Mouse (Mus musculus) CD4-positive, CD25-positive, alpha-beta regulatory T cell, adult 9 weeks (primary cell): ENCODE data around the gene Cops7a. TPM values are rescaled to one million over a fixed set of nuclear protein-coding genes. Genes with fewer than 3 reads are reported as not detected.

Experiments used
- polyA plus RNA-seq: library from polyadenylated mRNA; unstranded; fragments of 100-300 nt; shearing (Covaris generic); gene quantifications from one replicate; pipeline ENCODE4 v1.2.1, GENCODE M21; 2017

The Cops7a gene
- 116 TPM for polyA plus RNA-seq

DNA sequence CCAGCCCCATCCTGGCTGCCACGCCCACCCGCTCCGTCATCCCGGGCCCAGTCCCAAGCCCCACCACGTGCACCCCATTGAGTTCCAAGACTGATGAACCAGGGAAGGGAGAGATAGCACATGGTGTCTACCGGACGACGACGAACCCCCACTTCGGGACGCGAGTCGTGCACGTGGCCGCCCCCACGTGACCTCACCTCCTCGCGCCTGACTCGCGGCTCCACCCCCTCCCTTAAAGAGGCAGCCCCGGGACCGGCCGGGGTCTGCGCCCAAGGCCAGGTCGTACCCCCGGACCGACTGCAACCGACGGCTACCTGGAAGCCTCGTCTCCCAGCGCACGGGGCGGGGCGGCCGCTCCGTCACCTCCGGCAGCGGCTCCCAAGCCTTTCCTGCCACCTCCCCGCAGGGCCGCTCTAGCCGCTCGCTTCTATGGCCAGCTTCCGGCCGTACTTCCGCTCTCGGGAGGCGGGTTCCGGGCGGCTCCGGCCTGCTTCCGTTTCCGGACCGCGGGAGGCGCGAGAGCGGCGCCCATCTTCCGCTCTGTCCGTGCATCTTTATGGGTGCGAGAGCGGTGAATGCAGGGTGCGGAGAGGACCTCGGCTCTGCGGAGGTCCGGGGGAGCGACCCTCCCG is at the start of gene Cops7a:
Cops7a (minus strand) TSS at position 451 of the 632 bp plus-strand sequence.

DNA sequence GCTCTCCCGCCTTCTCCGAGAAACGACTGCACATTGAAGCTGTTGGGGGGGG is 43.6 kb upstream of the Cops7a start, which contains the start of gene Zfp384:
Zfp384 (plus strand) TSS at position 17 of the 52 bp plus-strand sequence.

DNA sequence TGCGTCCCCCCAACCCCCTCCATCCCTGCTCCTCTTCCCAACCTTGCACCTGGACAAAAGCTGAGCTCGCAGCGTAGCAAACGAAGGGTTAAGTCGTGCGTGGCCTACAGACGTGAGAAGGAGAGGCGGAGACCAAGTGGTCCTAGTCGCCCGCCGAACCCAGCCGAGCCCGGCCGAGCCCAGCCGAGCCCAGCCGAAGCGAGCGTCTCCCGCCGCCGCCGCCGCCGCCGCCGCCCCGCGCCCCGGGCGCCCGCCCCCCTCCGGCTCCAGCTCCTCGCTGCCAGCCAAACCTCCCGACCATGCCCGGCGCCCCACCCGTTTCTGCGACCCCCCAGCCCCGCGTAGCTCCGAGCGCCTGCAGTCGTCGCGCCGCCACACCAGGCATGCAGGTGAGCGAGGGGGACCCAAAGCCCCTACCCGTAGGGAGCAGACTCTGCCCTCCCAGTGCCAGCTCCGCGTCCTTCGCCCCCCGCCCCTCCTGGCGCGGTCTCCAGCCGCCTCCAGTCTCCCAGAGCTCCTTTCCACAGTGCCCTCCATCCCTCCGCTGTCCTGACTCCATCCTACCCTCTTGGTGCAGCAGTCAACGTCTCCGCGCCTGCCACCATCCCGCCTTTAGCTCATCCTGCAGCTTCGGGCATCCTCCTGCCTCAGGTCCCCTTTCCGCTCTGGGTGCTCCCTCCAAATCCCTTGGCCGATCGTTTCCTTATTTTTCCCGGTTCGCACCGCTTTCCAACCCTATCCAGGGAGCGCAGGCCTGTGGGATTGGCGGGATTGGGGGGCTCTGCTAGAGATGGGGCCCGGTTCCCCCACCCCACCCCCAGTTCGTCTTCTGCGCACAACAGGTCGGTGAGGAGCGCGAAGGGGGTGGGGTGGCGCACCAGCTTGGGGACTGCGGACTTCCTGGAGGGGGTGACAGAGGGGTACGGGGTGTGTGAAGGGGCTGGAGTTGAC is 31.5 kb upstream of the Cops7a start, which contains the start of gene Pianp:
Pianp (plus strand) TSS at position 144 of the 951 bp plus-strand sequence.

DNA sequence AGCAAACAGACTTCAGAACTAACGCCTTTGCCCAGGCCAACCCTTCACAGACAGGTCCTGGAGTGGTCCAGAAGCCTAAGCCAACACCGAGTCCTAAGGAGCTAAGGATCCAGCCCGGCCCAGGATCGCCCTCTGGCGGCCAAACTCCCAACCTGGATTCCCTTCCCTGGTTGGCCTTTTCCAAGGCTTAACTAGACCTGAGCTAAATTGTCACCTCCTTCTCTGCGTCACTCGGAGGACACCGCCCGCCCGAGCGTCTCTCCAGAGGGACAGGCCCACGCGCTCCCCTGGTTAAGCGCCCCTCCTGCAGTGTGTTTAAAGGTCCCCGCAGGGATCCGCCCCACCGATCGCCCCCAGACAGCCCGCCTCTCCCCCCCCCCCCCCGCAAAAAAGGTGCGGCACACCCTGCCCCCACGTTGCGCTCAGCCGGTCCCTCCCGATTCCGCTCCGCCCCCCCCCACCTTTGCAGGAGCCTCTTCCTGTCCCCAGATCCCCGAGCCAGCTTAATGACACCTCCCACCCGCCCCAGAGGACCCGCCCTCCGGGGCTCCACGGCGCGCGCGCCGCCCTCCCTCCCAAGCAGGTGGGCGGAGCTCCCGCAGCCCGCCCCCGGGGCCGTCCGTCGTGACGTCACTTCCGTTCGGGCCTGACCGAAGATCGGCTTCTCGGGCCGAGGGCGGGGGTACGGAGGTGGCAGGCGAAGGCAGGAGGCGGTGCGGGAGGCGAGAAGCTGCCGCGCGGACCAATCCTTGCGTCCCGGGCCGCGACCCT is 34.4 kb downstream of the Cops7a start, which contains the start of gene Mlf2:
Mlf2 (plus strand) TSS at position 633 of the 771 bp plus-strand sequence.

DNA sequence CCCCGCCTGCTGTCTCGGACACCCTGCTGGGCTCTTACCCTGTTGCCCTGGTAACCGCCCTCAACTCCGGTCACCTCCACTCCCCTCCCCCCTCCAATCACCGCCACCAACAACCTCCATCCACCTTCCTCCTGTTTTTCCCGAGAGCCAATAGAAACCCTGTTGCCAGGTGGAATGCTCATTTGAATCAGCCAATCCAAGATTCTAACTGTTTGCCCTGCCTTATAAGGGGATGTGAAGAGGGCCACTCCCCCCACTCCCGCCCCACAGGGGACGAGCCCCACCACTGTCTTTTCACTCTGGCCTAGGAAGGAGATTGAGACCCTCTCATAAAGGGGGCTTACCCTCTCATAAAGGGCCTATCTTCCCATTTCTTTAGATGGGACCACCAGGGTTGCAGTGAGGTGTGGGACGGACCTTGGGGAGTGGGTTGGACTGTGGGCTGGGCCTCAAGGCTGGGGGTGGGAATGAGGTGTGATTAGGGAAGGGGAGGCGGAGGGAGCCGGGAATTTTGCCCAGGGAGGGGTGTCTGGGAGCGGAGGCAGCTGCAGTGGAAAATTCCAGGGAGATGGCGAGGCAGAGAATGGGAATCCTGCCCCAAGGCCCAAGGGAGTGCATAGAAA is 45.5 kb downstream of the Cops7a start, which contains the start of gene Ptms:
Ptms (minus strand) TSS at position 409 of the 623 bp plus-strand sequence.

DNA sequence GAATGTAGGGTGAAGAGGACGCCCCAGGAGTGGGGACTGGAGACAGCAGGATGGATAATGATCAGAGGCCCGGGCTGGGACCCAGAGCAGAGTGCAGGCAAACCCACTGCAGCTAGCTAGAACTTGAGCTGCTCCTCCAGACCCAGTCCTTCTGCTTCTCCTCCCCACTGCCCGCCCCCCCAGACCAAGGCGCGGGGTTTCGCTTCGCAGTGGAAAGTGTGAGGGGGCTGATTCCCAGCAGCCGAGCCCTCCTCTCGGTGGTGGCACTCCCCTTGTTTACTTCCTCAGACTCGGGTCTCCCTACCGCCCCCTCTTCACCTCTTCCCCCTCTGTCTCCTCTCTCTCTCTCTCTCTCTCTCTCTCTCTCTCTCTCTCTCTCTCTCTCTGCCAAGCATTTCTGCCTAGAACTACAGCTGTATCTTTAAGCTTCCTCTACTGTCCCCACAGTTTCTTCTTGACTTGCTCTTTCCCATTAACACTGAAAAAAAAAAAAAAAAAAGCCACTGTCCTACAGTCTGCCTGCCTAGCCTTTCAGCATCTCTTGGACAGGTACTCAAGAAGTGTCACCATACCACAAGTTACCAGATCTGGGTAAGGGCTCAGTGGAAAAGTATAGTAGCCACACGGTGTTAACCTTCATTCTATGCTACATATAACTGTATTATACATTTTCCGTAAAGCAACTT is 53.7 kb downstream of the Cops7a start, which contains the start of gene Lag3:
Lag3 (minus strand) TSS at position 173 of the 686 bp plus-strand sequence.

Other genes with a start within 250 kb of the Cops7a start
- 357 TPM for gene Ptpn6, start 226.8 kb downstream of the Cops7a start, polyA plus RNA-seq
- 578 TPM for gene Grcc10, start 224.2 kb downstream of the Cops7a start, polyA plus RNA-seq
- gene Gm45234, start 209.5 kb downstream of the Cops7a start, polyA plus RNA-seq: not detected
- gene Atn1, start 209.0 kb downstream of the Cops7a start, polyA plus RNA-seq: 3.1 TPM
- 5.0 TPM for gene Eno2, start 195.9 kb downstream of the Cops7a start, polyA plus RNA-seq
- 2.5 TPM for gene Lrrc23, start 185.8 kb downstream of the Cops7a start, polyA plus RNA-seq
- gene Spsb2, start 156.9 kb downstream of the Cops7a start, polyA plus RNA-seq: 8.1 TPM
- 133 TPM for gene Tpi1, start 151.2 kb downstream of the Cops7a start, polyA plus RNA-seq
- 133 TPM for gene Usp5, start 136.1 kb downstream of the Cops7a start, polyA plus RNA-seq
- gene Cdca3, start 136.0 kb downstream of the Cops7a start, polyA plus RNA-seq: 8.8 TPM
- gene Gnb3, start 125.3 kb downstream of the Cops7a start, polyA plus RNA-seq: not detected
- 0.10 TPM for gene P3h3, start 107.8 kb downstream of the Cops7a start, polyA plus RNA-seq
- gene Gpr162, start 101.6 kb downstream of the Cops7a start, polyA plus RNA-seq: 0.43 TPM
- 308 TPM for gene Cd4, start 77.3 kb downstream of the Cops7a start, polyA plus RNA-seq
- gene Lag3, start 53.8 kb downstream of the Cops7a start, polyA plus RNA-seq: 4.4 TPM
- gene Ptms, start 45.4 kb downstream of the Cops7a start, polyA plus RNA-seq: 10.0 TPM
- gene Mlf2, start 34.2 kb downstream of the Cops7a start, polyA plus RNA-seq: 107 TPM
- gene Pianp, start 31.2 kb upstream of the Cops7a start, polyA plus RNA-seq: 0.42 TPM
- 14.6 TPM for gene Zfp384, start 43.6 kb upstream of the Cops7a start, polyA plus RNA-seq
- gene Ing4, start 74.2 kb upstream of the Cops7a start, polyA plus RNA-seq: 92.1 TPM
- gene Acrbp, start 84.2 kb upstream of the Cops7a start, polyA plus RNA-seq: 30.7 TPM
- gene Lpar5, start 102.4 kb upstream of the Cops7a start, polyA plus RNA-seq: 16.7 TPM
- gene Chd4, start 130.4 kb upstream of the Cops7a start, polyA plus RNA-seq: 89.0 TPM
- 70.8 TPM for gene Nop2, start 166.4 kb upstream of the Cops7a start, polyA plus RNA-seq
- gene Iffo1, start 179.7 kb upstream of the Cops7a start, polyA plus RNA-seq: 12.5 TPM
- 331 TPM for gene Gapdh, start 200.9 kb upstream of the Cops7a start, polyA plus RNA-seq
- gene Ncapd2, start 226.2 kb upstream of the Cops7a start, polyA plus RNA-seq: 27.3 TPM
- 117 TPM for gene Mrpl51, start 226.3 kb upstream of the Cops7a start, polyA plus RNA-seq